Mouse (Mus musculus) heart, embryonic 11.5 days (tissue): ENCODE data around the gene Pcsk4. TPM values are rescaled to one million over a fixed set of nuclear protein-coding genes. Genes with fewer than 3 reads are reported as not detected.

Experiments
- ATAC-seq: fragments of 200-750 bp; cut with Nextera tagmentation; replicated peaks from 2 replicates; pipeline ENCODE4 v1.8.0; 2017; ENCODE audit warnings: moderate library complexity; ENCODE audit not compliant: insufficient number of reproducible peaks, low FRiP score, low TSS enrichment
- H3K27ac ChIP-seq: fragments of 300-500 bp; sonication (generic); 2 replicates; pipeline ENCODE4 v1.5.1; 2014; ENCODE audit warnings: mild to moderate bottlenecking, low read depth, low read length
- H3K27me3 ChIP-seq: fragments of 300-500 bp; sonication (generic); 2 replicates; pipeline ENCODE4 v1.6.1; 2014; ENCODE audit warnings: mild to moderate bottlenecking, low read length, mixed read lengths; ENCODE audit not compliant: control insufficient read depth, insufficient read depth
- H3K36me3 ChIP-seq: fragments of 300-500 bp; sonication (generic); 2 replicates; pipeline ENCODE4 v1.6.1; 2014; ENCODE audit warnings: mild to moderate bottlenecking, low read length, moderate library complexity, mixed read lengths; ENCODE audit not compliant: control insufficient read depth, insufficient read depth
- H3K4me1 ChIP-seq: fragments of 300-500 bp; sonication (generic); 2 replicates; pipeline ENCODE4 v1.6.1; 2014; ENCODE audit warnings: low read length; ENCODE audit not compliant: control insufficient read depth, insufficient read depth
- H3K4me2 ChIP-seq: fragments of 300-500 bp; sonication (generic); 2 replicates; pipeline ENCODE4 v1.6.1; 2014; ENCODE audit warnings: mild to moderate bottlenecking, moderate library complexity
- H3K4me3 ChIP-seq: fragments of 300-500 bp; sonication (generic); 2 replicates; pipeline ENCODE4 v1.5.1; 2014; ENCODE audit warnings: low read depth, low read length
- H3K9ac ChIP-seq: fragments of 300-500 bp; sonication (generic); 2 replicates; pipeline ENCODE4 v1.6.1; 2014; ENCODE audit warnings: mild to moderate bottlenecking, low read depth, low read length, moderate library complexity
- H3K9me3 ChIP-seq: fragments of 300-500 bp; sonication (generic); replicated peaks from 2 replicates; pipeline ENCODE4 v1.6.1; 2016; ENCODE audit warnings: low read length; ENCODE audit not compliant: control insufficient read depth
- WGBS: fragments of 180-500 bp; shearing (Covaris S2); extraction: QIAGEN DNeasy Blood & Tissue Kit; methylation state at CpG from one replicate; pipeline ENCODE4 v1.1.7; 2014; ENCODE audit not compliant: insufficient replicate concordance; 5-methylcytosine and 5-hydroxymethylcytosine counted together
- polyA plus RNA-seq: library from polyadenylated mRNA; unstranded; fragments of >200 nt; fragmentation: Nextera tagmentation; extraction: Ambion mirVana; gene quantifications from 2 replicates; pipeline ENCODE4 v1.2.1, GENCODE M21; 2014

Gene Pcsk4
- polyA plus RNA-seq, 1 experiment from 2014 or later = 1.6 TPM

GRCm38 (mm10) chr10:80300672-80301181, 28.6 kb downstream of the Pcsk4 start:
- peaks cover 6% of the 10 kb centered on the region; the same call in 1 of the 2 replicates for H3K4me1 ChIP-seq
- WGBS = 26% methylated on average over 11 of the region's 11 CpGs
- H3K27me3 ChIP-seq = peaks cover 73% of the 10 kb centered on the region
- no peak for ATAC-seq
- H3K9ac ChIP-seq = no peak overlapping the region
- no peaks in the 10 kb centered on the region for H3K36me3 ChIP-seq
- no peak overlapping the region for H3K4me2 ChIP-seq
- H3K27ac ChIP-seq = no peak overlapping the region
- H3K4me3 ChIP-seq = no peak overlapping the region
- H3K9me3 ChIP-seq = no peaks in the 10 kb centered on the region

GRCm38 (mm10) chr10:80299824-80300223, 29.5 kb downstream of the Pcsk4 start:
- WGBS = 51% methylated on average over 10 of the region's 10 CpGs
- Histone ChIP-seq H3K4me3 (no peak overlapping the region), H3K27me3 (peaks cover 64% of the 10 kb centered on the region), H3K36me3 (peaks cover 2% of the 10 kb centered on the region; the same call in 1 of the 2 replicates), H3K4me2 (no peak overlapping the region), H3K27ac (no peak overlapping the region), H3K9me3 (no peaks in the 10 kb centered on the region), H3K4me1 (peaks cover 9% of the 10 kb centered on the region; the same call in 1 of the 2 replicates), H3K9ac (no peak overlapping the region)
- no peak for ATAC-seq

- no peak for ATAC-seq
- no peak overlapping the region for H3K9ac ChIP-seq
- H3K27me3 ChIP-seq = peaks cover 59% of the 10 kb centered on the region
- no peak overlapping the region for H3K4me3 ChIP-seq
- no peaks in the 10 kb centered on the region for H3K9me3 ChIP-seq
- H3K4me2 ChIP-seq = peak overlapping the region; percentile 22; the same call in 1 of the 2 replicates
- H3K4me1 ChIP-seq = peaks cover 9% of the 10 kb centered on the region; the same call in 1 of the 2 replicates
- whole genome bisulfite sequencing = 12% methylated on average over 15 of the region's 15 CpGs
- peaks cover 7% of the 10 kb centered on the region for H3K36me3 ChIP-seq
- no peak overlapping the region for H3K27ac ChIP-seq
These were observed 30.0 kb downstream of the Pcsk4 start for GRCm38 (mm10) chr10:80299301-80299700.

GRCm38 (mm10) chr10:80298571-80299281, 30.6 kb downstream of the Pcsk4 start:
- WGBS = 7% methylated on average over 26 of the region's 26 CpGs
- 0 out of 2 replicates have a peak overlapping the region, but pooled peaks have one; percentile 6 for H3K4me3 ChIP-seq
- H3K9me3 ChIP-seq = no peaks in the 10 kb centered on the region
- H3K4me1 ChIP-seq = peaks cover 9% of the 10 kb centered on the region; the same call in 1 of the 2 replicates
- peaks cover 12% of the 10 kb centered on the region for H3K36me3 ChIP-seq
- H3K9ac ChIP-seq = no peak overlapping the region
- no peak overlapping the region for H3K27ac ChIP-seq
- H3K27me3 ChIP-seq = peaks cover 58% of the 10 kb centered on the region
- H3K4me2 ChIP-seq = peak overlapping the region; percentile 22; the same call in 1 of the 2 replicates
- no peak for ATAC-seq

- Histone ChIP-seq H3K36me3 (peaks cover 12% of the 10 kb centered on the region), H3K4me1 (peaks cover 10% of the 10 kb centered on the region; the same call in 1 of the 2 replicates), H3K4me2 (no peak overlapping the region), H3K9me3 (no peaks in the 10 kb centered on the region), H3K9ac (no peak overlapping the region), H3K27me3 (peaks cover 58% of the 10 kb centered on the region), H3K4me3 (no peak overlapping the region), H3K27ac (no peak overlapping the region)
- ATAC-seq = no peak
- 59% methylated on average over 8 of the region's 8 CpGs for WGBS
These were observed 31.7 kb downstream of the Pcsk4 start for GRCm38 (mm10) chr10:80297526-80298133.

GRCm38 (mm10) chr10:80296824-80297223, 32.5 kb downstream of the Pcsk4 start:
- Histone ChIP-seq H3K4me1 (0 out of 2 replicates have a peak, but pooled peaks cover 6% of the 10 kb centered on the region), H3K4me3 (no peak overlapping the region), H3K27ac (no peak overlapping the region), H3K36me3 (peaks cover 12% of the 10 kb centered on the region), H3K27me3 (peaks cover 53% of the 10 kb centered on the region), H3K9ac (no peak overlapping the region), H3K4me2 (0 out of 2 replicates have a peak overlapping the region, but pooled peaks have one; percentile 79), H3K9me3 (no peaks in the 10 kb centered on the region)
- ATAC-seq = no peak
- 77% methylated on average over 5 of the region's 5 CpGs for WGBS

GRCm38 (mm10) chr10:80295618-80296425, 33.5 kb downstream of the Pcsk4 start, which contains the start of gene Apc2:
TSS of gene Apc2 (plus strand) at chr10:80295977.
- Histone ChIP-seq H3K4me2 (peak within 1 kb of the TSS; percentile 79), H3K27ac (0 out of 2 replicates have a peak within 1 kb of the TSS, but pooled peaks have one; percentile 50), H3K4me1 (0 out of 2 replicates have a peak, but pooled peaks cover 8% of the 10 kb centered on the region), H3K9ac (peak within 1 kb of the TSS; percentile 56), H3K9me3 (no peaks in the 10 kb centered on the region), H3K4me3 (peak within 1 kb of the TSS; percentile 45), H3K27me3 (peaks cover 43% of the 10 kb centered on the region), H3K36me3 (peaks cover 12% of the 10 kb centered on the region)
- 1% methylated on average over 26 of the region's 26 CpGs for WGBS
- ATAC-seq = peak; percentile 31; the same call in 1 of the 2 replicates

DNA sequence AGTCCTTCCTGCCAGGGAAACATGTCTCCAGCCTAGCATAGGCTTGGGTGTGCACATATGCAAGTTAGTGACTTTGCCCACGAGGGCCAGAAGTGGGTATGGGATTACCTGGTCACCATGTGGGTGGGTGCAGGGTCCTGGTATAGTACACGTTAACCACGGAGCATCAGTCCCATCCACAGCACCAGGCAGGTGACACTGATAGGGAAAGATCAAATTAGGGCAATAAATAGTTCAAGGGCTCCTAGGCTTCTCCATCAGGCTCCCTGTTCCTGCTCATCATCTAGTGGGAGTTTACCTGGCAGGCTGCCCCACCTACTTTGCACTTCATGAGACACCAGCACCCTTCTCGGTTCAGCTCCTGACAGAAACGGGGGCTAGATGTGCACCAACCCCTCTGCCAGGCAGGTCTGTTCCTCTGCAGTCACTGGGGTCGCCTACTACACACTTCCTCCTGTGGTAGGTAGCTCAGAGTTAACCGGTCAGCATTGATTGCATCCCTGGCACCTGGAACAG, 34.5 kb downstream of the Pcsk4 start:
- Histone ChIP-seq H3K36me3 (peaks cover 12% of the 10 kb centered on the region), H3K9ac (no peak overlapping the region), H3K9me3 (no peaks in the 10 kb centered on the region), H3K4me1 (0 out of 2 replicates have a peak, but pooled peaks cover 8% of the 10 kb centered on the region), H3K4me3 (peak overlapping the region; percentile 2; the same call in 1 of the 2 replicates), H3K4me2 (no peak overlapping the region), H3K27me3 (peaks cover 33% of the 10 kb centered on the region), H3K27ac (no peak overlapping the region)
- no peak for ATAC-seq
- WGBS = 43% methylated on average over 7 of the region's 7 CpGs
